Mouse (Mus musculus) hindbrain, embryonic 11.5 days (tissue): Measurements from ENCODE around the gene Rbm38. TPM values are rescaled to one million over a fixed set of nuclear protein-coding genes. Genes with fewer than 3 reads are reported as not detected.

Experiments used
- ATAC-seq: fragments of 200-750 bp; cut with Nextera tagmentation; 2 replicates; pipeline ENCODE4 v1.8.0; 2017; ENCODE audit warnings: mild to moderate bottlenecking, moderate TSS enrichment, moderate library complexity; ENCODE audit not compliant: low FRiP score
- DNase-seq: peaks from one replicate; pipeline ENCODE4 v3.0.0-alpha.2; 2015; ENCODE audit warnings: low spot score
- H3K27ac ChIP-seq: fragments of 300-500 bp; sonication (generic); 2 replicates; pipeline ENCODE4 v1.5.1; 2014; ENCODE audit warnings: mild to moderate bottlenecking, low read depth, low read length
- H3K27me3 ChIP-seq: fragments of 300-500 bp; sonication (generic); 2 replicates; pipeline ENCODE4 v1.6.1; 2014; ENCODE audit warnings: mild to moderate bottlenecking, low read length, moderate library complexity, mixed read lengths; ENCODE audit not compliant: control insufficient read depth, insufficient read depth
- H3K36me3 ChIP-seq: fragments of 300-500 bp; sonication (generic); 2 replicates; pipeline ENCODE4 v1.6.1; 2014; ENCODE audit warnings: mild to moderate bottlenecking, low read length, moderate library complexity, mixed read lengths; ENCODE audit not compliant: control insufficient read depth, insufficient read depth
- H3K4me1 ChIP-seq: fragments of 300-500 bp; sonication (generic); replicated peaks from 2 replicates; pipeline ENCODE4 v1.6.1; 2014; ENCODE audit warnings: low read length, mixed read lengths; ENCODE audit not compliant: control insufficient read depth, insufficient read depth
- H3K4me2 ChIP-seq: fragments of 300-500 bp; sonication (generic); replicated peaks from 2 replicates; pipeline ENCODE4 v1.6.1; 2014; ENCODE audit warnings: mild to moderate bottlenecking, low read depth, low read length
- H3K4me3 ChIP-seq: fragments of 300-500 bp; sonication (generic); 2 replicates; pipeline ENCODE4 v1.5.1; 2014; ENCODE audit warnings: low read depth, low read length
- H3K9ac ChIP-seq: fragments of 300-500 bp; sonication (generic); 2 replicates; pipeline ENCODE4 v1.6.1; 2014; ENCODE audit warnings: low read depth, low read length
- H3K9me3 ChIP-seq: fragments of 300-500 bp; sonication (generic); 2 replicates; pipeline ENCODE4 v1.6.1; 2016; ENCODE audit warnings: low read length; ENCODE audit not compliant: control insufficient read depth
- WGBS: fragments of 180-500 bp; shearing (Covaris S2); extraction: QIAGEN DNeasy Blood & Tissue Kit; methylation state at CpG from one replicate; pipeline ENCODE4 v1.1.7; 2014; 5-methylcytosine and 5-hydroxymethylcytosine counted together
- polyA plus RNA-seq: library from polyadenylated mRNA; unstranded; fragments of >200 nt; fragmentation: Nextera tagmentation; extraction: Ambion mirVana; gene quantifications from 2 replicates; pipeline ENCODE4 v1.2.1, GENCODE M21; 2014

Gene Rbm38
- polyA plus RNA-seq, 1 experiment from 2014 or later = 63.3 TPM

DNA sequence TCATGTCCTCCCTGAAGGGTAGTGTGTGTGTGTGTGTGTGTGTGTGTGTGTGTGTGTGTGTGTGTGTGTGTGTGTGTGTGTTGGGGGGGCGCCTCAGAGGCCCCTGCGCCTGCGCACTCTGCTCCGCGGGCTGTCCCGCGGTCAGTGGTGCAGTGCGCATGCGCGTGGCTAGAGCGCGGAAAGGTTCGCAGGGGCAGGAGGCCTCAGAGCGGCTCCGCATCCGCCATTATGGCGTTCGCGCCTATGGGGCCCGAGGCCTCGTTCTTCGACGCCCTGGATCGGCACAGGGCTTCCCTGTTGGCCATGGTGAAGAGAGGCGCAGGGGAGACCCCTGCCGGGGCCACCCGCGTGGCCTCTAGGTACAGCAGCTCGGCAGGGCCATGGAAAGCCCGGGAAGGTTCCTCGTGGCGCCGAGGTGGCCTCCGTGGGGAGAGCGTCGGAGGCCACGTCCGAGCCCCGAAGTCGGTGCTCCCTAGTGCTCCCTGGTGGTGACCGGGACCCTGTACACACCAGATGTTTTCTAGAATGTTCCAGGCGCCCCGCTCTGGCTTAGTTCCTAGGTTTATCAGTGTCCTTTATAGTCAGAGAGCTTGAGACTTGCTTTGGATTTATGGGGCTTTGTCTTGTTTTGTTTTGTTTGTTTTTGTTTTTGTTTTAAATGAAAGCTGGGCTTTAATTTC lies 40.5 kb upstream of the Rbm38 start:
- DNase-seq = no peak
- 87% methylated on average over 42 of the region's 43 CpGs for WGBS

GRCm38 (mm10) chr2:172982776-172983561 lies 37.3 kb upstream of the Rbm38 start:
- Histone ChIP-seq H3K27me3 (no peaks in the 10 kb centered on the region), H3K27ac (no peak overlapping the region), H3K36me3 (no peaks in the 10 kb centered on the region), H3K9me3 (no peaks in the 10 kb centered on the region), H3K4me1 (no peaks in the 10 kb centered on the region), H3K9ac (no peak overlapping the region), H3K4me3 (no peak overlapping the region), H3K4me2 (no peak overlapping the region)
- WGBS = 77% methylated on average over 9 of the region's 9 CpGs
- no peak for DNase-seq
- ATAC-seq = no peak

More for the DNA sequence above, 40.5 kb upstream of the Rbm38 start:
- no peaks in the 10 kb centered on the region for H3K9me3 ChIP-seq
- ATAC-seq = no peak
- H3K4me1 ChIP-seq = no peaks in the 10 kb centered on the region
- H3K27me3 ChIP-seq = no peaks in the 10 kb centered on the region
- H3K4me2 ChIP-seq = no peak overlapping the region
- H3K36me3 ChIP-seq = no peaks in the 10 kb centered on the region
- H3K9ac ChIP-seq = no peak overlapping the region
- H3K4me3 ChIP-seq = no peak overlapping the region
- no peak overlapping the region for H3K27ac ChIP-seq

GRCm38 (mm10) chr2:172990161-172990560 lies 30.1 kb upstream of the Rbm38 start:
- Histone ChIP-seq H3K4me2 (no peak overlapping the region), H3K27ac (no peak overlapping the region), H3K9me3 (no peaks in the 10 kb centered on the region), H3K4me1 (no peaks in the 10 kb centered on the region), H3K36me3 (no peaks in the 10 kb centered on the region), H3K4me3 (no peak overlapping the region), H3K9ac (no peak overlapping the region), H3K27me3 (no peaks in the 10 kb centered on the region)
- WGBS = 92% methylated on average over 6 of the region's 6 CpGs
- ATAC-seq (no peak), DNase-seq (no peak)

DNA sequence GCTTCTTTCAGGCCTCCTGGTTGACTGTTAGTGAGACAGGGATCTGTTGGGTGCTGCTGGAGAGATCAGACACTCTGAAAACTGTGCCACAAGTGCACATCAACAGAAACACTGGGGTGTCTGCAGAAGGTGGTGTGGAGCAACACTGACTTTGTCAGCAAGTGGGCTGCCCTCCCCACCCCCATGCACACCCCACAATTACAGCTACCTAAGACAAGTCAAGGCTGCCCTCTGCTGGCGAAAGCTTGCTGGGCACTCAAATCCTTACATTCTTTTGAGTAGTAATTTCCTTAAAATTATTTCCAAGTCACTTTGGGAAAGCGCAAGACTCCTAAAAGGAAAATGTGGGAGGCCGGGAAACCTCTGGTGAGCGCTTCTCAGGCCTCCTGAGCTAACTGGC lies 24.1 kb upstream of the Rbm38 start:
- 25% methylated on average over 4 of the region's 4 CpGs for WGBS
- Histone ChIP-seq H3K9me3 (no peaks in the 10 kb centered on the region), H3K4me2 (no peak overlapping the region), H3K4me1 (peaks cover 5% of the 10 kb centered on the region), H3K27me3 (no peaks in the 10 kb centered on the region), H3K9ac (no peak overlapping the region), H3K36me3 (no peaks in the 10 kb centered on the region), H3K27ac (no peak overlapping the region), H3K4me3 (no peak overlapping the region)
- DNase-seq (peak; percentile 86), ATAC-seq (no peak)

DNA sequence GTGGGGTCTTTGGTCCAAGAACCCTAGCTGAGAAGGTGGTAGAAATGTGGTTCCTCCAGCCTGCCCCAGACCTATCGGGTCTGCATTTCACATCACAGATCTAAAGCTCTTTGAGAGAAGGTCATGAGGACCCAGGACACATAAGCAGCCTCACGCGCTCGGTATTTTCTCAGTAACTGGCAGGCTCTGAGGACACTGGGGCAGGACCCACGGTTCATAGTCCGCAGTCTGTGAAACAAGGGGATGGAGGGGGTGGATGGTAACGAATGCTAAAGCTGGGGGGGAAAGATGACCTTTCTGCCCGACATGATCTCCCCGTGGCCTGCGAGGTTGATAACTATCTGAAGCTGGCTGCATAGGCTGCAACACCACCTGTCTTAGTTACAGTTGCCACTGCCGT lies 22.6 kb upstream of the Rbm38 start:
- H3K9ac ChIP-seq = no peak overlapping the region
- DNase-seq = no peak
- no peaks in the 10 kb centered on the region for H3K36me3 ChIP-seq
- 64% methylated on average over 11 of the region's 11 CpGs for WGBS
- H3K9me3 ChIP-seq = no peaks in the 10 kb centered on the region
- no peak overlapping the region for H3K4me2 ChIP-seq
- H3K4me3 ChIP-seq = no peak overlapping the region
- H3K27me3 ChIP-seq = no peaks in the 10 kb centered on the region
- no peak overlapping the region for H3K27ac ChIP-seq
- no peak for ATAC-seq
- peaks cover 7% of the 10 kb centered on the region for H3K4me1 ChIP-seq

GRCm38 (mm10) chr2:172998478-172998877 lies 21.8 kb upstream of the Rbm38 start:
- DNase-seq = no peak
- Histone ChIP-seq H3K36me3 (no peaks in the 10 kb centered on the region), H3K27ac (no peak overlapping the region), H3K4me1 (peaks cover 7% of the 10 kb centered on the region), H3K4me2 (no peak overlapping the region), H3K4me3 (no peak overlapping the region), H3K9ac (no peak overlapping the region), H3K27me3 (no peaks in the 10 kb centered on the region), H3K9me3 (no peaks in the 10 kb centered on the region)
- ATAC-seq = no peak
- WGBS = 67% methylated on average over 7 of the region's 7 CpGs

GRCm38 (mm10) chr2:172999630-173000284 lies 20.5 kb upstream of the Rbm38 start, which contains the start of gene Rae1:
TSS of gene Rae1 (plus strand) at chr2:173000117.
- Histone ChIP-seq H3K9me3 (no peaks in the 10 kb centered on the region), H3K9ac (peak within 1 kb of the TSS; percentile 72), H3K27me3 (no peaks in the 10 kb centered on the region), H3K36me3 (no peaks in the 10 kb centered on the region), H3K4me3 (peak within 1 kb of the TSS; percentile 93), H3K4me2 (peak within 1 kb of the TSS; percentile 82), H3K27ac (peak within 1 kb of the TSS; percentile 79), H3K4me1 (peaks cover 7% of the 10 kb centered on the region)
- DNase-seq (peak; percentile 100), ATAC-seq (peak; percentile 95)
- WGBS = under 1% methylated on average over 45 of the region's 45 CpGs

DNA sequence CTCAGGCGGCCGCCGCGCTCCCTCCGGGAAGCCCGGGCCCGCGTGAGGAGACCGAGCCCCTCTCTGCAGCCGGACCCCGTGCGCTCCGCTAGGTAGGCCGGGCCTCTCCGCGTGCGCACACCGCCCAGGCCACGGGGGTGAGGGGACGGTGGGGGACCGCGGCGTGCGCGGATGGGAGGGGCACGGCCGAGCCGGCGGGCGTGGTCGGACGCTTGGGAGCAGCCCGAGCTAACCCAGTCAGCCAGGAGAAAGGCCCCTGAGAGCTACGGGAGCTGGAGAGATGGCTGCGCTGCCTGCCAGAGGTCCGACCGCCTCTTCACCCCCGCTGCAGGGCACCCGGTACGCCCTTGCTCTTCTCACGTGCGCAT lies 20.0 kb upstream of the Rbm38 start:
- no peaks in the 10 kb centered on the region for H3K27me3 ChIP-seq
- H3K4me3 ChIP-seq = peak overlapping the region; percentile 93
- DNase-seq = no peak
- no peaks in the 10 kb centered on the region for H3K9me3 ChIP-seq
- peak; percentile 91 for ATAC-seq
- H3K4me2 ChIP-seq = peak overlapping the region; percentile 82
- 1% methylated on average over 33 of the region's 42 CpGs for WGBS
- no peaks in the 10 kb centered on the region for H3K36me3 ChIP-seq
- peak overlapping the region; percentile 79 for H3K27ac ChIP-seq
- peak overlapping the region; percentile 72 for H3K9ac ChIP-seq
- H3K4me1 ChIP-seq = peaks cover 7% of the 10 kb centered on the region
